13 mouse cellular contexts compared by ENCODE assay signal in the genomic region with DNA sequence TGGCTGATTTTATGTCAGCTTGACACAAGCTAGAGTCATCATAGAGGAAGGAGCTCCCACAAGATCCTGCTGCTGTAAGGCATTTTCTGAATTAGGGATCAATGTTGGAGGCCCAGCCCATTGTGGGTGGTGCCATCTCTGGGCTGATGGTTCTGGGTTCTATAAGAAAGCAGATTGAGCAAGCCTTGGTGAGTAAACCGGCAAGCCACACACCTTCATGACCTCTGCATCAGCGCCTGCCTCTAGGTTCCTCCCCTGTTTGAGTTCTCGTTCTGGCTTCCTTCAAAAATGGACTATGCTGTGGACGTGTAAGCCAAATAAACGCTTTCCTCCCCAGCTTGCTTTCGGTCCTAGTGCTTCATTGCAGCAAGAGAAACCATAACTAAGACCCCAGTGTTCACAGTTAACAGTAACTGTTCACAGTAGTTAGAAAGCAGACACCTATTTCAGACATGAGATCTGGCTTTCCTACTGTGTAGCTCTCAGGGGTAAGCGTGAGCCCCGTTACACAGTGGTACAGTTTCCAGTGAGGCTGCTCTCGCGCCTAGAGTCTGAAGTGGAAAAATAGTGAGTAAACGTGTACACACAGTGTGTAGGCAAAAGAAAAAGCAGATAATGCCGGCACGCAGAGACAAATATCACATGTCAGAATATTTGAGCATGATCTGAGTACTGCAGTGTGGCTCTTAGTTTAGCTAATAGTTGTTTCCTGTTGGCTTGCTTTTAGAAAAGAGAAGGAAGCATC. TPM values are rescaled to one million over a fixed set of nuclear protein-coding genes. Genes with fewer than 3 reads are reported as not detected.
DNase-seq lines count a peak whose midpoint lies in the region; ATAC-seq and TF ChIP-seq lines count a peak whose summit lies in the region.
"Had no signal": no experiment of that assay in that cellular context is flagged by ENCODE, and none has a peak within 500 bp of the region (broad histone marks: within the 10 kb centered on the region; RNA-seq: fewer than 3 reads in every experiment).

No protein-coding gene starts in this region.

- ATAC-seq in heart, embryonic 16.5 days (replicated peaks; ENCODE audit: extremely low read depth, insufficient read depth, low FRiP score), result no peak
- ATAC-seq in liver, embryonic 14.5 days (ENCODE audit: insufficient read depth), result no peak
- no peak for ATAC-seq in forebrain, embryonic 14.5 days

- no peak for TF ChIP-seq EP300 in liver, embryonic 14.5 days (IDR thresholded peaks at IDR 0.05; ENCODE audit: low read depth)

- H3K4me2 ChIP-seq in heart, embryonic 16.5 days (ENCODE audit: low read depth, low read length), result no peak overlapping the region
- H3K4me2 ChIP-seq in liver, embryonic 14.5 days (ENCODE audit: low read depth), result no peak overlapping the region
- no peak overlapping the region for H3K4me2 ChIP-seq in forebrain, embryonic 14.5 days (ENCODE audit: low read length)

- no peaks in the 10 kb centered on the region for H3K27me3 ChIP-seq in heart, embryonic 16.5 days (ENCODE audit: control insufficient read depth, insufficient read depth, low read length)
- no peaks in the 10 kb centered on the region for H3K27me3 ChIP-seq in liver, embryonic 14.5 days (ENCODE audit: control insufficient read depth, insufficient read depth, low read length)
- H3K27me3 ChIP-seq in splenic B cell, adult 2 months (ENCODE audit: control insufficient read depth, insufficient read depth, low read length, poor library complexity, severe bottlenecking), result no peaks in the 10 kb centered on the region
- H3K27me3 ChIP-seq in forebrain, embryonic 14.5 days (replicated peaks; ENCODE audit: control insufficient read depth, insufficient read depth, low read length), result no peaks in the 10 kb centered on the region

- no peak overlapping the region for H3K9ac ChIP-seq in heart, embryonic 16.5 days (ENCODE audit: low read length)
- H3K9ac ChIP-seq in liver, embryonic 14.5 days (replicated peaks), result no peak overlapping the region
- H3K9ac ChIP-seq in forebrain, embryonic 14.5 days (ENCODE audit: low read length), result no peak overlapping the region

- DNase-seq in heart, postnatal 14 days, result no peak
- DNase-seq in ZHBTc4 (ENCODE audit: low read depth, low spot score), result peak; percentile 31
- DNase-seq in liver, embryonic 14.5 days (ENCODE audit: low read depth in 3 of 3, low spot score in 3 of 3), result no peak
- peak; percentile 42 for DNase-seq in splenic B cell, adult 2 months (ENCODE audit: low read depth, low spot score)
- no peak for DNase-seq in forebrain, embryonic 14.5 days (ENCODE audit: low spot score)
- no peak for DNase-seq in thymus, postnatal 14 days
- no peak for DNase-seq in Muller cell, postnatal 12 days (ENCODE audit: inconsistent ontology term)
- DNase-seq: cerebellum, postnatal 10 days; kidney, adult 18-20 months; lung, postnatal 4 days; thymus, postnatal 25 days had no signal

- intact Hi-C loops in heart, postnatal 14 days (cut with DNase I), result no loop called here

- peaks cover 11% of the 10 kb centered on the region for H3K4me1 ChIP-seq in heart, embryonic 16.5 days (ENCODE audit: control insufficient read depth, insufficient read depth, low read length)
- peaks cover 4 to 22% of the 10 kb centered on the region in 2 experiments for H3K4me1 ChIP-seq in liver, embryonic 14.5 days (replicated peaks; ENCODE audit: control insufficient read depth in 2 of 2, insufficient read depth in 2 of 2, low read length in 1 of 2)
- H3K4me1 ChIP-seq in forebrain, embryonic 14.5 days (ENCODE audit: control insufficient read depth, insufficient read depth, low read length), result peaks cover 9% of the 10 kb centered on the region

- peaks cover 6% of the 10 kb centered on the region; the same call in 1 of the 2 replicates for H3K36me3 ChIP-seq in heart, embryonic 16.5 days (ENCODE audit: control insufficient read depth, insufficient read depth)
- H3K36me3 ChIP-seq in liver, embryonic 14.5 days (replicated peaks; ENCODE audit: control insufficient read depth, insufficient read depth, low read depth), result no peaks in the 10 kb centered on the region; the same call in 1 of the 2 replicates
- no peaks in the 10 kb centered on the region; the same call in 1 of the 2 replicates for H3K36me3 ChIP-seq in splenic B cell, adult 2 months (ENCODE audit: control insufficient read depth, insufficient read depth, low read length, poor library complexity, severe bottlenecking)
- H3K36me3 ChIP-seq in forebrain, embryonic 14.5 days (ENCODE audit: control insufficient read depth, insufficient read depth, low read length), result 0 out of 2 replicates have a peak, but pooled peaks cover 6% of the 10 kb centered on the region

- 81% methylated on average over 13 of the region's 13 CpGs for WGBS in heart, embryonic 16.5 days
- WGBS in liver, embryonic 14.5 days (ENCODE audit: insufficient replicate concordance), result 43% methylated on average over 13 of the region's 13 CpGs
- WGBS in forebrain, embryonic 14.5 days, result 93% methylated on average over 13 of the region's 13 CpGs

- no peaks in the 10 kb centered on the region for H3K9me3 ChIP-seq in heart, embryonic 16.5 days (replicated peaks; ENCODE audit: control insufficient read depth, low read length)
- H3K9me3 ChIP-seq in liver, embryonic 14.5 days (ENCODE audit: control insufficient read depth, low read length), result no peaks in the 10 kb centered on the region
- no peaks in the 10 kb centered on the region for H3K9me3 ChIP-seq in forebrain, embryonic 14.5 days (replicated peaks; ENCODE audit: control insufficient read depth, low read length)

- peak overlapping the region; percentile 24; the same call in 1 of the 2 replicates for H3K27ac ChIP-seq in heart, embryonic 16.5 days (ENCODE audit: low read length)
- H3K27ac ChIP-seq in liver, embryonic 14.5 days, result peak overlapping the region; percentile 11
- H3K27ac ChIP-seq in forebrain, embryonic 14.5 days (ENCODE audit: low read depth, low read length), result no peak overlapping the region
- H3K27ac ChIP-seq: layer of hippocampus, adult 2 months had no signal

- H3K4me3 ChIP-seq in heart, embryonic 16.5 days (ENCODE audit: low read length), result no peak overlapping the region
- no peak overlapping the region for H3K4me3 ChIP-seq in liver, embryonic 14.5 days (ENCODE audit: insufficient read depth in 1 of 2, low read depth in 2 of 2, low read length in 2 of 2)
- H3K4me3 ChIP-seq in forebrain, embryonic 14.5 days (ENCODE audit: low read depth, low read length), result no peak overlapping the region
- H3K4me3 ChIP-seq: layer of hippocampus, adult 2 months had no signal

- no peak for TF ChIP-seq CTCF in liver, embryonic 14.5 days (IDR thresholded peaks at IDR 0.05; ENCODE audit: low read depth)

RNA-seq across cellular contexts. Expression of gene Rab3gap2, which starts 4.1 kb away (rescaled TPM):
- polyA plus RNA-seq in heart, embryonic 16.5 days (2015; fragmentation: Nextera tagmentation; extraction: Ambion mirVana), result 16.6 and 17.2 TPM in 2 replicates
- total RNA-seq in heart, postnatal 14 days (2021), result 10 to 100 TPM; 21.4 to 22.0 TPM
- 7.7 and 9.6 TPM in 2 replicates for polyA plus RNA-seq in liver, embryonic 14.5 days (2012; rRNA removed)
- polyA plus RNA-seq in liver, embryonic 14.5 days (2014; fragmentation: Nextera tagmentation; extraction: Ambion mirVana), result 10.2 and 12.0 TPM in 2 replicates
- polyA plus RNA-seq in forebrain, embryonic 14.5 days (2014; fragmentation: Nextera tagmentation; extraction: Ambion mirVana), result 18.2 and 22.9 TPM in 2 replicates

Comparison
In these comparisons a context has a peak if more than half of its experiments do, and no peak if none do; other contexts are left out.
1. DNase-seq: peak in ZHBTc4 (single experiment) and splenic B cell, adult 2 months (single experiment); none in heart, postnatal 14 days (0 of 2), liver, embryonic 14.5 days (0 of 3), forebrain, embryonic 14.5 days (single experiment), thymus, postnatal 14 days (single experiment) and Muller cell, postnatal 12 days (single experiment).